Mouse (Mus musculus) hindbrain, embryonic 16.5 days (tissue): ENCODE data around the gene Tstd2. TPM values are rescaled to one million over a fixed set of nuclear protein-coding genes. Genes with fewer than 3 reads are reported as not detected.
A peak's percentile ranks its signal among the peaks of the same experiment; 100 is the strongest.

Experiments
- ATAC-seq: fragments of 200-750 bp; cut with Nextera tagmentation; 2 replicates; pipeline ENCODE4 v1.8.0; 2017; ENCODE audit warnings: moderate TSS enrichment, moderate library complexity
- H3K27ac ChIP-seq: fragments of 300-500 bp; sonication (generic); 2 replicates; pipeline ENCODE4 v1.5.1; 2014; ENCODE audit warnings: low read depth, mild to moderate bottlenecking, control low read depth, low read length, moderate library complexity
- H3K27me3 ChIP-seq: fragments of 300-500 bp; sonication (generic); replicated peaks from 2 replicates; pipeline ENCODE4 v1.6.1; 2014; ENCODE audit warnings: low read length; ENCODE audit not compliant: control insufficient read depth, insufficient read depth
- H3K36me3 ChIP-seq: fragments of 300-500 bp; sonication (generic); 2 replicates; pipeline ENCODE4 v1.6.1; 2014; ENCODE audit warnings: mild to moderate bottlenecking, low read length, moderate library complexity, mixed read lengths; ENCODE audit not compliant: control insufficient read depth, insufficient read depth
- H3K4me1 ChIP-seq: fragments of 300-500 bp; sonication (generic); 2 replicates; pipeline ENCODE4 v1.6.1; 2014; ENCODE audit warnings: low read depth, low read length; ENCODE audit not compliant: control insufficient read depth, insufficient read depth
- H3K4me2 ChIP-seq: fragments of 300-500 bp; sonication (generic); 2 replicates; pipeline ENCODE4 v1.6.1; 2014; ENCODE audit warnings: mild to moderate bottlenecking, low read length, control low read depth, moderate library complexity
- H3K4me3 ChIP-seq: fragments of 300-500 bp; sonication (generic); 2 replicates; pipeline ENCODE4 v1.5.1; 2014; ENCODE audit warnings: mild to moderate bottlenecking, low read length, control low read depth, moderate library complexity
- H3K9ac ChIP-seq: fragments of 300-500 bp; sonication (generic); 2 replicates; pipeline ENCODE4 v1.6.1; 2014; ENCODE audit warnings: low read depth, mild to moderate bottlenecking, control low read depth, low read length, moderate library complexity
- H3K9me3 ChIP-seq: fragments of 300-500 bp; sonication (generic); 2 replicates; pipeline ENCODE4 v1.6.1; 2014; ENCODE audit warnings: mild to moderate bottlenecking, low read length, moderate library complexity; ENCODE audit not compliant: control insufficient read depth
- WGBS: fragments of 180-500 bp; shearing (Covaris S2); extraction: QIAGEN DNeasy Blood & Tissue Kit; methylation state at CpG from one replicate; pipeline ENCODE4 v1.1.7; 2014; 5-methylcytosine and 5-hydroxymethylcytosine counted together
- polyA plus RNA-seq: library from polyadenylated mRNA; unstranded; fragments of >200 nt; fragmentation: Nextera tagmentation; extraction: Ambion mirVana; gene quantifications from 2 replicates; pipeline ENCODE4 v1.2.1, GENCODE M21; 2015

Gene Tstd2
- 19.2 and 26.2 TPM in 2 replicates for polyA plus RNA-seq

GRCm38 (mm10) chr4:46138287-46139222, at the start of gene Tstd2, which contains the start of gene Ncbp1:
TSS of gene Tstd2 (minus strand) at chr4:46138694.
TSS of gene Ncbp1 (plus strand) at chr4:46138613.
- peak; percentile 92 for ATAC-seq
- Histone ChIP-seq H3K9ac (peak within 1 kb of the TSS; percentile 97), H3K27ac (peak within 1 kb of the TSS; percentile 96), H3K36me3 (no peaks in the 10 kb centered on the region; the same call in 1 of the 2 replicates), H3K9me3 (no peaks in the 10 kb centered on the region), H3K4me2 (peak within 1 kb of the TSS; percentile 90), H3K27me3 (no peaks in the 10 kb centered on the region), H3K4me3 (peak within 1 kb of the TSS; percentile 96), H3K4me1 (peaks cover 23% of the 10 kb centered on the region)
- WGBS: 0% methylated on average over 84 of the region's 90 CpGs

- Histone ChIP-seq H3K36me3 (peaks cover 44% of the 10 kb centered on the region), H3K9ac (no peak overlapping the region), H3K4me3 (no peak overlapping the region), H3K27me3 (no peaks in the 10 kb centered on the region), H3K4me1 (no peaks in the 10 kb centered on the region), H3K9me3 (no peaks in the 10 kb centered on the region), H3K4me2 (no peak overlapping the region), H3K27ac (no peak overlapping the region)
- WGBS: 78% methylated on average over 3 of the region's 3 CpGs
- ATAC-seq: no peak
These were observed 48.0 kb upstream of the Tstd2 start for GRCm38 (mm10) chr4:46186466-46186865.

GRCm38 (mm10) chr4:46185890-46186289, 47.4 kb upstream of the Tstd2 start:
- Histone ChIP-seq H3K27ac (no peak overlapping the region), H3K36me3 (peaks cover 48% of the 10 kb centered on the region), H3K4me2 (no peak overlapping the region), H3K4me1 (no peaks in the 10 kb centered on the region), H3K9ac (no peak overlapping the region), H3K4me3 (no peak overlapping the region), H3K27me3 (no peaks in the 10 kb centered on the region), H3K9me3 (no peaks in the 10 kb centered on the region)
- WGBS: 82% methylated on average over 9 of the region's 9 CpGs
- no peak for ATAC-seq

- Histone ChIP-seq H3K9ac (no peak overlapping the region), H3K4me3 (no peak overlapping the region), H3K27me3 (no peaks in the 10 kb centered on the region), H3K4me2 (no peak overlapping the region), H3K27ac (no peak overlapping the region), H3K36me3 (peaks cover 44% of the 10 kb centered on the region), H3K4me1 (no peaks in the 10 kb centered on the region), H3K9me3 (no peaks in the 10 kb centered on the region)
- WGBS: 78% methylated on average over 8 of the region's 8 CpGs
- ATAC-seq: no peak
These were observed 46.9 kb upstream of the Tstd2 start for GRCm38 (mm10) chr4:46185423-46185822.

- H3K9me3 ChIP-seq: no peaks in the 10 kb centered on the region
- H3K27ac ChIP-seq: no peak overlapping the region
- peaks cover 49% of the 10 kb centered on the region for H3K36me3 ChIP-seq
- no peaks in the 10 kb centered on the region for H3K4me1 ChIP-seq
- no peak for ATAC-seq
- H3K9ac ChIP-seq: no peak overlapping the region
- no peaks in the 10 kb centered on the region for H3K27me3 ChIP-seq
- H3K4me3 ChIP-seq: no peak overlapping the region
- no peak overlapping the region for H3K4me2 ChIP-seq
- WGBS: 91% methylated on average over 7 of the region's 7 CpGs
These were observed 43.7 kb upstream of the Tstd2 start for GRCm38 (mm10) chr4:46182181-46182580.

GRCm38 (mm10) chr4:46181168-46181567, 42.7 kb upstream of the Tstd2 start:
- H3K4me3 ChIP-seq: no peak overlapping the region
- peaks cover 52% of the 10 kb centered on the region for H3K36me3 ChIP-seq
- WGBS: 81% methylated on average over 6 of the region's 6 CpGs
- no peak overlapping the region for H3K9ac ChIP-seq
- no peak overlapping the region for H3K4me2 ChIP-seq
- no peaks in the 10 kb centered on the region for H3K9me3 ChIP-seq
- no peak for ATAC-seq
- no peaks in the 10 kb centered on the region for H3K27me3 ChIP-seq
- H3K27ac ChIP-seq: no peak overlapping the region
- H3K4me1 ChIP-seq: no peaks in the 10 kb centered on the region

GRCm38 (mm10) chr4:46177496-46177895, 39.0 kb upstream of the Tstd2 start:
- peaks cover 54% of the 10 kb centered on the region for H3K36me3 ChIP-seq
- no peaks in the 10 kb centered on the region for H3K9me3 ChIP-seq
- no peaks in the 10 kb centered on the region for H3K4me1 ChIP-seq
- H3K4me3 ChIP-seq: no peak overlapping the region
- H3K9ac ChIP-seq: no peak overlapping the region
- no peaks in the 10 kb centered on the region for H3K27me3 ChIP-seq
- no peak overlapping the region for H3K27ac ChIP-seq
- 90% methylated on average over 7 of the region's 7 CpGs for WGBS
- no peak for ATAC-seq
- no peak overlapping the region for H3K4me2 ChIP-seq

GRCm38 (mm10) chr4:46177018-46177417, 38.5 kb upstream of the Tstd2 start:
- Histone ChIP-seq H3K27me3 (no peaks in the 10 kb centered on the region), H3K9ac (no peak overlapping the region), H3K4me1 (no peaks in the 10 kb centered on the region), H3K9me3 (no peaks in the 10 kb centered on the region), H3K4me2 (no peak overlapping the region), H3K27ac (no peak overlapping the region), H3K36me3 (peaks cover 51% of the 10 kb centered on the region), H3K4me3 (no peak overlapping the region)
- ATAC-seq: no peak
- 85% methylated on average over 5 of the region's 5 CpGs for WGBS

GRCm38 (mm10) chr4:46176313-46176712, 37.8 kb upstream of the Tstd2 start:
- 70% methylated on average over 4 of the region's 4 CpGs for WGBS
- Histone ChIP-seq H3K9ac (no peak overlapping the region), H3K4me1 (no peaks in the 10 kb centered on the region), H3K9me3 (no peaks in the 10 kb centered on the region), H3K27me3 (no peaks in the 10 kb centered on the region), H3K4me3 (no peak overlapping the region), H3K4me2 (no peak overlapping the region), H3K27ac (no peak overlapping the region), H3K36me3 (peaks cover 53% of the 10 kb centered on the region)
- ATAC-seq: no peak
